Mouse (Mus musculus) megakaryocyte, embryonic 14.5 days (primary cell): ENCODE data around the gene Pxk. TPM values are rescaled to one million over a fixed set of nuclear protein-coding genes. Genes with fewer than 3 reads are reported as not detected.

ENCODE experiments used
- H3K27me3 ChIP-seq: replicated peaks from 2 replicates; pipeline ENCODE3; 2012; ENCODE audit warnings: inconsistent platforms
- H3K36me3 ChIP-seq: replicated peaks from 2 replicates; pipeline ENCODE3; 2012; ENCODE audit warnings: low read length, inconsistent platforms, mixed read lengths
- H3K4me1 ChIP-seq: 2 replicates; pipeline ENCODE4 v1.6.1; 2012; ENCODE audit warnings: inconsistent platforms
- H3K4me3 ChIP-seq: replicated peaks from 2 replicates; pipeline ENCODE3; 2012; ENCODE audit warnings: moderate library complexity, mild to moderate bottlenecking, inconsistent platforms
- H3K9me3 ChIP-seq: 2 replicates; pipeline ENCODE4 v1.6.1; 2012; ENCODE audit warnings: inconsistent platforms
- FLI1 ChIP-seq: IDR thresholded peaks from 2 replicates; pipeline ENCODE4 v1.6.1; 2012; ENCODE audit warnings: low read length, inconsistent platforms, mixed read lengths
- GATA1 ChIP-seq: IDR thresholded peaks from 3 replicates; pipeline ENCODE4 v1.6.1; 2012; ENCODE audit warnings: mixed read lengths, low read length, inconsistent platforms, borderline replicate concordance
- polyA plus RNA-seq: library from polyadenylated mRNA; stranded (reverse); fragments of >175 nt; gene quantifications from 2 replicates; pipeline ENCODE4 v1.2.3, GENCODE M21; 2012; ENCODE audit warnings: low replicate concordance; ENCODE audit not compliant: insufficient read depth

Gene Pxk
- 3.5 and 7.4 TPM in 2 replicates for polyA plus RNA-seq

GRCm38 (mm10) chr14:8097978-8098686 is at the start of gene Pxk:
Pxk (plus strand) TSS chr14:8098211.
- peaks cover 12% of the 10 kb centered on the region for H3K36me3 ChIP-seq
- no peak for TF ChIP-seq FLI1
- TF ChIP-seq GATA1, result no peak
- no peaks in the 10 kb centered on the region for H3K27me3 ChIP-seq
- peak within 1 kb of the TSS; percentile 95 for H3K4me3 ChIP-seq
- peaks cover 42% of the 10 kb centered on the region for H3K4me1 ChIP-seq
- no peaks in the 10 kb centered on the region; the same call in 1 of the 2 replicates for H3K9me3 ChIP-seq

GRCm38 (mm10) chr14:8049334-8049733 is 48.7 kb upstream of the Pxk start:
- H3K4me1 ChIP-seq, result peaks cover 8% of the 10 kb centered on the region; the same call in 1 of the 2 replicates

GRCm38 (mm10) chr14:8051869-8052268 is 46.1 kb upstream of the Pxk start:
- TF ChIP-seq GATA1 (no peak), FLI1 (no peak)
- Histone ChIP-seq H3K4me1 (peaks cover 8% of the 10 kb centered on the region; the same call in 1 of the 2 replicates), H3K27me3 (no peaks in the 10 kb centered on the region), H3K4me3 (no peak overlapping the region), H3K9me3 (no peaks in the 10 kb centered on the region), H3K36me3 (no peaks in the 10 kb centered on the region)

More at GRCm38 (mm10) chr14:8049334-8049733, 48.7 kb upstream of the Pxk start:
- no peaks in the 10 kb centered on the region for H3K9me3 ChIP-seq
- no peaks in the 10 kb centered on the region for H3K27me3 ChIP-seq
- no peaks in the 10 kb centered on the region for H3K36me3 ChIP-seq
- no peak overlapping the region for H3K4me3 ChIP-seq
- no peak for TF ChIP-seq GATA1
- no peak for TF ChIP-seq FLI1

GRCm38 (mm10) chr14:8052661-8053060 is 45.4 kb upstream of the Pxk start:
- TF ChIP-seq FLI1 (no peak), GATA1 (no peak)
- Histone ChIP-seq H3K9me3 (no peaks in the 10 kb centered on the region), H3K36me3 (no peaks in the 10 kb centered on the region), H3K4me3 (no peak overlapping the region), H3K27me3 (no peaks in the 10 kb centered on the region), H3K4me1 (peaks cover 7% of the 10 kb centered on the region; the same call in 1 of the 2 replicates)

- Histone ChIP-seq H3K36me3 (no peaks in the 10 kb centered on the region), H3K9me3 (no peaks in the 10 kb centered on the region), H3K4me1 (peaks cover 3% of the 10 kb centered on the region; the same call in 1 of the 2 replicates), H3K27me3 (no peaks in the 10 kb centered on the region), H3K4me3 (no peak overlapping the region)
- TF ChIP-seq GATA1 (no peak), FLI1 (no peak)
These were observed 43.5 kb upstream of the Pxk start for GRCm38 (mm10) chr14:8054310-8055102.

GRCm38 (mm10) chr14:8056076-8056475 is 41.9 kb upstream of the Pxk start:
- H3K9me3 ChIP-seq, result no peaks in the 10 kb centered on the region
- H3K27me3 ChIP-seq, result no peaks in the 10 kb centered on the region
- no peak for TF ChIP-seq FLI1
- TF ChIP-seq GATA1, result no peak
- H3K4me1 ChIP-seq, result no peaks in the 10 kb centered on the region
- H3K36me3 ChIP-seq, result no peaks in the 10 kb centered on the region
- H3K4me3 ChIP-seq, result no peak overlapping the region

- H3K4me3 ChIP-seq, result no peak overlapping the region
- H3K4me1 ChIP-seq, result peaks cover 32% of the 10 kb centered on the region
- no peak for TF ChIP-seq FLI1
- no peak for TF ChIP-seq GATA1
- no peaks in the 10 kb centered on the region for H3K27me3 ChIP-seq
- no peaks in the 10 kb centered on the region for H3K9me3 ChIP-seq
- H3K36me3 ChIP-seq, result no peaks in the 10 kb centered on the region
These were observed 38.1 kb upstream of the Pxk start for GRCm38 (mm10) chr14:8059938-8060337.

- TF ChIP-seq GATA1 (no peak), FLI1 (no peak)
These were observed 35.9 kb upstream of the Pxk start for GRCm38 (mm10) chr14:8062076-8062475.

GRCm38 (mm10) chr14:8062537-8063301 is 35.3 kb upstream of the Pxk start:
- TF ChIP-seq GATA1 (no peak), FLI1 (no peak)
- Histone ChIP-seq H3K27me3 (peaks cover 17% of the 10 kb centered on the region), H3K4me1 (peaks cover 32% of the 10 kb centered on the region)

More at GRCm38 (mm10) chr14:8062076-8062475, 35.9 kb upstream of the Pxk start:
- H3K9me3 ChIP-seq, result no peaks in the 10 kb centered on the region
- no peaks in the 10 kb centered on the region for H3K36me3 ChIP-seq
- peaks cover 14% of the 10 kb centered on the region for H3K27me3 ChIP-seq
- H3K4me3 ChIP-seq, result no peak overlapping the region
- H3K4me1 ChIP-seq, result peaks cover 32% of the 10 kb centered on the region

More at GRCm38 (mm10) chr14:8062537-8063301, 35.3 kb upstream of the Pxk start:
- Histone ChIP-seq H3K9me3 (no peaks in the 10 kb centered on the region), H3K36me3 (no peaks in the 10 kb centered on the region), H3K4me3 (no peak overlapping the region)
